Mouse (Mus musculus): Measurements from ENCODE around the gene Gpd2.

The Gpd2 gene

DNA sequence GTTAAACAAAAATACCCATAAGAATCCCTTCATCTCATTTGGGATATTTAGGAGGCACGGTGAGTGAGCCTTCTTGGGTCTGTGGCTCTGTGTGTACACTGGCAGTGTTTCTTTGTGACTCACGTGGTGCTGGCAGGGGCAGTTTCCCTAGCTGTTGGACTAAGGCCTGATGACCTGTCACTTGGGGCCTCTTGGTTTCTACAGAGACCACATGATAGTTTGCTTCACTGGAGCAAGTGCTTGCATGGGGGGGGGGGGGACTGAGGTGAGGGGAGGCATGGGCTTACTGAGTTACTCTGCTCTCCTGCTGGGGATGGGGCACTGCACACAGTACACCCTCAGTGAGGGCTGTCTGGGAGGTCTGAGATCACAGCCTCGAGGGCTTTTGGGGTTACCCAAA, 64.1 kb downstream of the Gpd2 start:
- DNase-seq (ENCODE audit: low spot score): peak; percentile 5

- no peak for DNase-seq (ENCODE audit: low spot score)
Observed at GRCm38 (mm10) chr2:57304212-57304611, 66.8 kb downstream of the Gpd2 start.

GRCm38 (mm10) chr2:57312268-57312797, 74.9 kb downstream of the Gpd2 start:
- DNase-seq (ENCODE audit: low spot score): no peak

GRCm38 (mm10) chr2:57316055-57316454, 78.6 kb downstream of the Gpd2 start:
- DNase-seq (ENCODE audit: low spot score): no peak

DNA sequence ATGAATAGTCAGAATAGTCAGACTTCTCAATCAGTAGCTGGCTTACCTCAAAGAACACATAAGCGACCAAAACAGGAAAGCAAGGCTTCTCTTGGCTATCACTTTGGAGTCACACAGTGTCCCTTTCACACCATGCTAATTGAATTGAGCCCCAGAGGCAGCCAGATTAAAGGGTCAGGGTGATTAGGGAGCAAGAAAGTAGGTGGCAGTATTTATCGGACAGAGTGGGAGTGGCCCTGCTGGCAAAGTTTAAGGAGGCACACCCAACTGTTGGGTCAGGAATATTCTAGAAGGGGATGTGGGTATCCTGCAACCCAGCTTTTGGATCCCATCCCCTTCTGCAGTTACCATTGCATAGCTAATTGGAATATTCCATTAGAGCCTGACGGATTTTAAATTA, 80.9 kb downstream of the Gpd2 start:
- no peak for DNase-seq (ENCODE audit: low spot score)

GRCm38 (mm10) chr2:57326091-57326490, 88.7 kb downstream of the Gpd2 start:
- no peak for DNase-seq (ENCODE audit: low spot score)

DNA sequence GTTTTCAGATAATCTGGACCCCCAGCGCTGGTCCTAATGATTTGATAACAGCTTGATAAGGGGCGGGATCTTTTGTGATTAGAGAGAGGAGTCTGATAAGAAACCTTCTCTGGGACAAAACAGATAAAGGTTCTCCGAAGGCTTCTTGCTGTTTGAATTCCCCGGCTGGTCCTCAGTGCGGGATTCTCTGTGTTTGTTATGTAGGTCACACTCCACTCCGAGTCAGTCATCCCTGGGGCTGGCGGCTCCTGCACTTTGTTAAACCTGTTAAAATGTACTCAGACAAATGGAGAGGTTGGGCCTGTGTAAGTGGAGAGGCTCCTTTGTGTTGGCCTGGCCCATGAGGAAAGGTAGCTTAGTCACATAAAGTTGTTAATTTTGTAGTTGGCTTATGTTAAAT, 91.9 kb downstream of the Gpd2 start:
- no peak for DNase-seq (ENCODE audit: low spot score)

DNA sequence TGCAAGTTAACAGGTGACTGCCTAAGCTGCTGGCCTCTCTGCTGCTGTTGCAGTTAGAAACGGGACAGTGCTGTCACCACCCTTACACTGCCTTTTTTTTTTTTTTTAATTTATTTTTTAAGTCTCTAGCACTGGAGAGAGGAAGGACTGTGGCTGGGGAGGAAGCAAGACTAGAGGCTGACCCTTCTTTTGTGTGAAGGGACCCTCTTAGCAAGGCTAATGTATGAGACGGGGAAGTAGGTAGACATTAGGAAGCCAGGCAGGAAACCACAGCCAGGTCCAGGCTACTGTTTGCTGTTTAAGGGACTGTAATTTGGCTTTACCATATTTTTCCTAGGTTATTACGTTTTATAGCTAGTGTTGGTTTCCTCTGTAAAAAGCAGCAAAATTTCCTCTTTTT, 93.4 kb downstream of the Gpd2 start:
- no peak for DNase-seq (ENCODE audit: low spot score)

- no peak for DNase-seq (ENCODE audit: low spot score)
Observed at GRCm38 (mm10) chr2:57331266-57331665, 93.8 kb downstream of the Gpd2 start.

DNA sequence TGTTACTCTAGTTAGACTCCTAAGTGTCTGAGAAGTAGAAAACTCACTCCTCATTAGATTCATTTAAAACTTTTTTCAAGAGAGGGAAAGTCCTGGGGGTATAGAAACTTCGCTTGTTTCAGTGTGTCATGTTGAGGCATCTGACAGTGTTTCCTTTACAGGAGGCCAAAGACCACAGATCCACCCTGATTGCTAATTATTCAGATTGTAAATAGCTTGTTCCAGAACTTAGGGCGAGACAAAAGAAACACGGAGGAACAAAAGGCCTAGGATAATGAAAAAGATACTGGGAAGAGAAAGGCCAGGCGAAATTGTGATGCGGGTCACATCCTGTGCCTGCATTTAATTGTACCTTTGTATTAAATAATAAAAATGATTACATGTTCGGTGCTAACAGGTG, 96.0 kb downstream of the Gpd2 start:
- no peak for DNase-seq (ENCODE audit: low spot score)

GRCm38 (mm10) chr2:57335397-57335796, 98.0 kb downstream of the Gpd2 start:
- DNase-seq (ENCODE audit: low spot score): no peak

GRCm38 (mm10) chr2:57338779-57339178, 101.3 kb downstream of the Gpd2 start:
- no peak for DNase-seq (ENCODE audit: low spot score)

GRCm38 (mm10) chr2:57342910-57343309, 105.5 kb downstream of the Gpd2 start:
- DNase-seq (ENCODE audit: low spot score): no peak

DNA sequence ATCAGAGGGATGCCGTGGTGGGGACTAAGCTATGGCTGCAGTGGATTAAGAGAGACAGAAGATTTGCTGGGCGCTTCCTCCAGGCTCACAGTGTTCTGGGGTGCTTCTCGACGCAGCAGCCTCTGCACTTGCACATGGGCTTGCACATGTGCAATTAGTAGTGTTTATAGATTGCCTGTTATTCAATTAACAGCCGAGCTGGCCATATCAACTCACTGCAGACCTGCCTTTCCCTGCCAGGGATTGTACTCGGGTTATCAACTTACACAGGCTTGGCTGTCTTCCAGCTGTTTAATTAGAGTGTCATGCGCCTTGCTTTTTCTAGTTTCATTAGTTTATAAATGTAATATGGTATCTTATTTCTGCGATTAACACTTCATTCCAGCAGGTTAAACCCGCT, 113.2 kb downstream of the Gpd2 start:
- no peak for DNase-seq (ENCODE audit: low spot score)

GRCm38 (mm10) chr2:57353722-57354432, 116.4 kb downstream of the Gpd2 start:
- DNase-seq (ENCODE audit: low spot score): no peak

- no peak for DNase-seq (ENCODE audit: low spot score)
Observed at GRCm38 (mm10) chr2:57354848-57355247, 117.4 kb downstream of the Gpd2 start.

DNA sequence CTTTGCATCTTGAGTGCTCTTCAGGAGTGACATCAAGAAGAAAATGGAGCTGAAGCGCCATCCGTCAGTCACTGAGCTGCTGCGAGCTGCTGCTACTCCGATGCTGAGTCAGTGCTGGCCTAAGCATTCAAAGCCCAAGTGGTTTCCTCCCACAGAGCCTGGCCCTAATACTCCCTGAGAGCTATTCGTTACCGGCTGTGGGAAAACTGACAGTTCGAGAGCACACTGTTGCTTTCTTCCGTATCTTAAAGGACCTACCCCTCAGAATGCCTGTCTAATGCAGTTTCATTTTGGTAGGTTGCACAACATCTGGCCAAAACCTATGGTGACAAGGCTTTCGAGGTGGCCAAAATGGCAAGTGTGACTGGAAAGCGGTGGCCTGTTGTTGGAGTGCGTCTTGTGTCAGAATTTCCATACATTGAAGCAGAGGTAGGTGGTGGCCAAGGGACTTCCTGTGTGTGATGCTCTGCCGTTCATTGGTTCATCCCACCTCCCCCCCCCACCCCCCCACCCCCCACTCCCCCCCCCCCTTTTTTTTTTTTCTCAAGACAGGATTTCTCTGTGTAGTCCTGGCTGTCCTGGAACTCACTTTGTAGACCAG, 118.9 kb downstream of the Gpd2 start:
- DNase-seq (ENCODE audit: low spot score): no peak

- DNase-seq (ENCODE audit: low spot score): no peak
Observed at GRCm38 (mm10) chr2:57362503-57362902, 125.1 kb downstream of the Gpd2 start.

- no peak for DNase-seq (ENCODE audit: low spot score)
Observed at GRCm38 (mm10) chr2:57374647-57375046, 137.2 kb downstream of the Gpd2 start.

GRCm38 (mm10) chr2:57375138-57375837, 137.9 kb downstream of the Gpd2 start:
- no peak for DNase-seq (ENCODE audit: low spot score)

GRCm38 (mm10) chr2:57378147-57378889, 140.9 kb downstream of the Gpd2 start:
- no peak for DNase-seq (ENCODE audit: low spot score)

DNA sequence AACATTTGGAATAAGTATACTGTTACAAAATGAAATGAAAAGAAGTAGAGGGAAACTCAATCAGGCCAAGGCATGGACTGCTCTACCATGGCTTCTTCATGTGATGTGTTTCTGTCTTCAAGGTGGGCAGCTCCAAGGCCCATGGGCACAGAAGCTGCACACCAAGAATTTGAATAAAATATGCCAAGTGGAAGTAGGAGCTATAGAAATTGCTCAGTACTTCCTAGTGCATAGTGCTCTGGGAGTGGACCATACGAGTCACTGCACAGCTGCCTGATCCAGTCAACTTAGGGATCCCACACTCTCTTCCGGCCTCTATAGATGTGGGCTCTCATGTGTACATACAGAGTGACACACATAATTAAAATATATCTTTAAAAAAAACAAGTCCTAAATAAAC, 147.2 kb downstream of the Gpd2 start:
- no peak for DNase-seq (ENCODE audit: low spot score)

Measured in ovary, postnatal 36 days (tissue).